Mouse (Mus musculus): ENCODE results near the gene Gm20388.
A peak's percentile ranks its signal among the peaks of the same experiment; 100 is the strongest.

GRCm38 (mm10) chr8:123950077-123950802 lies 4039.6 kb downstream of the Gm20388 start:
- peak; percentile 66; the same call in 1 of the 2 replicates for TF ChIP-seq CTCF (IDR thresholded peaks at IDR 0.05; ENCODE audit: borderline replicate concordance, extremely low read depth, insufficient read depth, insufficient read length)
- TF ChIP-seq POLR2A (IDR thresholded peaks at IDR 0.05; ENCODE audit: borderline replicate concordance, extremely low read depth, insufficient read depth, insufficient read length, poor library complexity, severe bottlenecking), result no peak

Measured in brain, embryonic 14.5 days (tissue).